Mouse (Mus musculus): ENCODE results near the gene Erc2. TPM values are rescaled to one million over a fixed set of nuclear protein-coding genes. Genes with fewer than 3 reads are reported as not detected.

Erc2 gene
- polyA plus RNA-seq, 1 experiment from 2014 or later = 12.7 TPM

- H3K4me3 ChIP-seq (ENCODE audit: low read depth, low read length) = peak overlapping the region; percentile 35
- peak overlapping the region; percentile 60 for H3K4me2 ChIP-seq (ENCODE audit: low read depth, low read length, severe bottlenecking)
- ATAC-seq (replicated peaks; ENCODE audit: low FRiP score) (peak; percentile 26; the same call in 1 of the 2 replicates), DNase-seq (ENCODE audit: low spot score) (peak; percentile 81)
- peak overlapping the region; percentile 53 for H3K9ac ChIP-seq (ENCODE audit: low read length)
- H3K27me3 ChIP-seq (ENCODE audit: control insufficient read depth, insufficient read depth, low read length) = peaks cover 25% of the 10 kb centered on the region
- H3K27ac ChIP-seq (ENCODE audit: low read depth, low read length) = no peak overlapping the region; the same call in 1 of the 2 replicates
- H3K4me1 ChIP-seq (replicated peaks; ENCODE audit: control insufficient read depth, insufficient read depth, low read length) = peaks cover 11% of the 10 kb centered on the region; the same call in 1 of the 2 replicates
- no peaks in the 10 kb centered on the region for H3K36me3 ChIP-seq (ENCODE audit: control insufficient read depth, insufficient read depth, low read length)
- under 1% methylated on average over 47 of the region's 47 CpGs for WGBS
- H3K9me3 ChIP-seq (ENCODE audit: control insufficient read depth, low read length) = no peaks in the 10 kb centered on the region
Observed at GRCm38 (mm10) chr14:28509441-28510340, 887.5 kb downstream of the Erc2 start.

DNA sequence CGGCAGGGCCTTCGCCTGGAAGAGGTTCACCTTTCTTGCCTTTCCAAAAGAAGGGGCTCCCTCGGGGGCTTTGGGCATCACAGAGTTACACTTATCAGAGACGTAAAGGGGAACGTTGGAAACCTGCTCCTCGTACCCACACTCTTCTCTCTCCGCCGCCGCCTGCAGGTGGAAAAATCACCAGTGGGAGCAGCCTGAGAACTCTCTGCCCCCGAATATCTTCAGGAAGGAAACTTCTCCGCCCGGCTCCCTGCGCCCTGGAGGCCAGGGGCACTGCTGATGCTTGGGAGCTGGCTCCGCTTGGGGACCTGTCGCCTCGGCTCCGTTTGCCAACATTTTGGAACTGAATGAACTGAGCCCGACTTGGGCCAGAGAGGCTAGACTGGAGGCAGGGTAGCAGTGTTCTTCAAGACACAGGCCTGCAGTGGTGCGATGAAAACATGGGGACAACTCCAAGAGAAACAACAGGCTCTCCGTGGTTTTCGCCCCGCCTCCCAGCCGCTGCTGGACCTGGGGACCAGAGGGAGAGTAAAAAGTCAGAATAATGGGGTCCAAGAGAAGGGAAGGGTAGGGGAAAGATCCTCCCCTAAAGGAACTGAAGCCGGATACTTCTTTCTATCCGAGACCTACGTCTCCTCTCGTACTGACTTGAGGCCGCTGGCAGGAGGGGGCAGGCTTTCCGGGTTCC, 888.3 kb downstream of the Erc2 start:
- DNase-seq (ENCODE audit: low spot score) = peak; percentile 70
- H3K9me3 ChIP-seq (ENCODE audit: control insufficient read depth, low read length) = no peaks in the 10 kb centered on the region
- H3K4me3 ChIP-seq (ENCODE audit: low read depth, low read length) = peak overlapping the region; percentile 35
- H3K27ac ChIP-seq (ENCODE audit: low read depth, low read length) = no peak overlapping the region; the same call in 1 of the 2 replicates
- no peaks in the 10 kb centered on the region for H3K36me3 ChIP-seq (ENCODE audit: control insufficient read depth, insufficient read depth, low read length)
- under 1% methylated on average over 29 of the region's 29 CpGs for WGBS
- ATAC-seq (replicated peaks; ENCODE audit: low FRiP score) = no peak
- peaks cover 12% of the 10 kb centered on the region; the same call in 1 of the 2 replicates for H3K4me1 ChIP-seq (replicated peaks; ENCODE audit: control insufficient read depth, insufficient read depth, low read length)
- H3K4me2 ChIP-seq (ENCODE audit: low read depth, low read length, severe bottlenecking) = peak overlapping the region; percentile 60
- peak overlapping the region; percentile 53 for H3K9ac ChIP-seq (ENCODE audit: low read length)
- peaks cover 25% of the 10 kb centered on the region for H3K27me3 ChIP-seq (ENCODE audit: control insufficient read depth, insufficient read depth, low read length)

DNA sequence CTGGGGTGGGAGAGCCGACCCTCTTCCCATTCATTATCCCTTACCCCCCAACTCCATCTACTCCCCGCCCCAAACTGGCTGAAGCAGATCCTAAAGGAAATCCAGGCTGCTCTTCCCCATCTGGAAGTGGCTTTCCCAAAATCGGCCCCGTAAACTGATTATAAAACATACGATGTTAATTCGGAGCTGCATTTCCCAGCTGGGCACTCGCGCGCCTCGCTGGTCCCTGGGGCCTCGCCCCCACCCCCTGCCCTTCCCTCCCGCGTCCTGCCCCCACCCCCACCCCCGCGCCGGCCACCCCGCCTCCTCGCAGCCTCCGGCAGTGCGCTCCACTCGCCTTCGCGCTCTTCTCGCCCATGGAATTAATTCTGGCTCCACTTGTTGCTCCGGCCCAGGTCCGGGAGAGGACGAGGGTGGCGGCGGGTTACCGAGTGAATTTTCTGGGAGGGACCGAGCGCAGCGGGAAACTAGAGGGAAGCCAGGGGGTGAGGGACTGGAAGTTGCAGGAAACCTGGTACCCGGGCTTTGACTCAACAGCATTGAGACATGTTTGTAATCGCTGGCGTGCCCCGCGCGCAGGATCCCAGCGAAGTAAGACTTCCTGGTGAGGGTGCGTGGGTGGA, 888.9 kb downstream of the Erc2 start:
- Histone ChIP-seq H3K4me1 (replicated peaks; ENCODE audit: control insufficient read depth, insufficient read depth, low read length) (peaks cover 10% of the 10 kb centered on the region; the same call in 1 of the 2 replicates), H3K27ac (ENCODE audit: low read depth, low read length) (no peak overlapping the region), H3K36me3 (ENCODE audit: control insufficient read depth, insufficient read depth, low read length) (no peaks in the 10 kb centered on the region), H3K9me3 (ENCODE audit: control insufficient read depth, low read length) (no peaks in the 10 kb centered on the region), H3K4me2 (ENCODE audit: low read depth, low read length, severe bottlenecking) (peak overlapping the region; percentile 60), H3K4me3 (ENCODE audit: low read depth, low read length) (peak overlapping the region; percentile 35), H3K27me3 (ENCODE audit: control insufficient read depth, insufficient read depth, low read length) (peaks cover 22% of the 10 kb centered on the region), H3K9ac (ENCODE audit: low read length) (peak overlapping the region; percentile 53)
- peak; percentile 65 for DNase-seq (ENCODE audit: low spot score)
- 1% methylated on average over 41 of the region's 41 CpGs for WGBS
- no peak for ATAC-seq (replicated peaks; ENCODE audit: low FRiP score)

DNA sequence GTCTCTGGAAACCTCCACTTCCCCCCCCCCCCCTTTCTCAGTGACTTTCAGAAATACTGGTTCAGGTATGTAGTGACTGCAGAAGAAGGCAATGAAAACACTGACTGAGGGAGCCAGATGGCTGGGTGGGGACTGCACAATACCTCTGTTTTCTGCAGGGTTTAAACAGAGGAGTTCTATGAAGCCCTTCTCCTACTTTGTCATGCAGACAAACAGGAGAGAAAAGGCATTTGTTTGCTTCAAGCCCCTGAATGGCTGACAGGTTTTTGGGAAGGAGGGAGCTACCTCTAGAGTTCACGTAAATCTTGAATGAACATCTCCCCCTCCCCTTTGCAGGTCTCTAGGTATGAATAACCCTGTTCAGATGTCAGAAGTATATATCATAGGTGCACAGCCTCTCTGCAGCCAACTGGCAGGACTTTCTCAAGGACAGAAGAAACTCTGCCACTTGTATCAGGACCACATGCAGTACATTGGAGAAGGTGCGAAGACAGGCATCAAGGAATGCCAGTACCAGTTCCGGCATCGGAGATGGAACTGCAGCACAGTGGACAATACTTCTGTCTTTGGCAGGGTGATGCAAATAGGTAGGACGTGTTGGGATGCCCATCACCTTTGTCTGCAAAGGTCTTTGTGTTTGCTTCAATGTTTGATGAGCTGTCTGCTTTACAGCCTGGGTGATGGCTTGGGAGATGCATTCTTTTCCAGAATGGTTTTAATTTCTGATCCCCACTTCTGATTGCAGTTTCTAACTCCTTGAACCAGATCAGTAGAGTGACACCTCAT, 890.8 kb downstream of the Erc2 start:
- DNase-seq (ENCODE audit: low spot score) (no peak), ATAC-seq (replicated peaks; ENCODE audit: low FRiP score) (no peak)
- Histone ChIP-seq H3K27me3 (ENCODE audit: control insufficient read depth, insufficient read depth, low read length) (peaks cover 15% of the 10 kb centered on the region), H3K4me3 (ENCODE audit: low read depth, low read length) (no peak overlapping the region), H3K4me2 (ENCODE audit: low read depth, low read length, severe bottlenecking) (no peak overlapping the region), H3K4me1 (replicated peaks; ENCODE audit: control insufficient read depth, insufficient read depth, low read length) (peaks cover 9% of the 10 kb centered on the region; the same call in 1 of the 2 replicates), H3K36me3 (ENCODE audit: control insufficient read depth, insufficient read depth, low read length) (no peaks in the 10 kb centered on the region), H3K27ac (ENCODE audit: low read depth, low read length) (no peak overlapping the region), H3K9ac (ENCODE audit: low read length) (no peak overlapping the region), H3K9me3 (ENCODE audit: control insufficient read depth, low read length) (no peaks in the 10 kb centered on the region)
- 83% methylated on average over 5 of the region's 5 CpGs for WGBS

- peaks cover 9% of the 10 kb centered on the region; the same call in 1 of the 2 replicates for H3K4me1 ChIP-seq (replicated peaks; ENCODE audit: control insufficient read depth, insufficient read depth, low read length)
- no peak overlapping the region for H3K4me2 ChIP-seq (ENCODE audit: low read depth, low read length, severe bottlenecking)
- H3K27me3 ChIP-seq (ENCODE audit: control insufficient read depth, insufficient read depth, low read length) = peaks cover 7% of the 10 kb centered on the region; the same call in 1 of the 2 replicates
- 31% methylated on average over 2 of the region's 2 CpGs for WGBS
- H3K9me3 ChIP-seq (ENCODE audit: control insufficient read depth, low read length) = no peaks in the 10 kb centered on the region
- H3K27ac ChIP-seq (ENCODE audit: low read depth, low read length) = no peak overlapping the region
- ATAC-seq (replicated peaks; ENCODE audit: low FRiP score) (no peak), DNase-seq (ENCODE audit: low spot score) (no peak)
- no peaks in the 10 kb centered on the region for H3K36me3 ChIP-seq (ENCODE audit: control insufficient read depth, insufficient read depth, low read length)
- H3K9ac ChIP-seq (ENCODE audit: low read length) = no peak overlapping the region
- no peak overlapping the region for H3K4me3 ChIP-seq (ENCODE audit: low read depth, low read length)
Observed at GRCm38 (mm10) chr14:28514171-28514570, 891.9 kb downstream of the Erc2 start.

DNA sequence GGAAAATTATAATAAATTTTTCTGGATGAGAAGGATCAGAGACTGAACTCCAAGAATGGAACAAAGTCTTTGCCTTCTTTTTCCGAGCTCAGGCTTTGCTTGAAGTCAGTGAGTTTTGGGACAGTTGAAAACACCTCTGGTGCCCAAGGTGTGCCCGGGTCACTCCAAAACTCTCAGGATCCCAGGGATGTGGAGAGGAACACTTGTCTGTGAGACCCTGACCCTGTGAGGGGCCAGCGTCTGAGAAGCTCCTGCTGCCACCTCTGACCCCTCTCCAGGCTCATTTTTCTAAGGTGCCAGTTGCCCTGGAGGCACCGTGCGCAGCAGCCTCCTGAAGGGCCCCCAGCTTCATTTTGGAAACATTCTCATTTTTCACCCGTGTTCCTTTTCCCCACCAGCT, 893.1 kb downstream of the Erc2 start:
- 38% methylated on average over 6 of the region's 6 CpGs for WGBS
- DNase-seq (ENCODE audit: low spot score) = no peak
- peaks cover 2% of the 10 kb centered on the region; the same call in 1 of the 2 replicates for H3K4me1 ChIP-seq (replicated peaks; ENCODE audit: control insufficient read depth, insufficient read depth, low read length)
- H3K27ac ChIP-seq (ENCODE audit: low read depth, low read length) = no peak overlapping the region
- ATAC-seq (replicated peaks; ENCODE audit: low FRiP score) = no peak
- peaks cover 5% of the 10 kb centered on the region; the same call in 1 of the 2 replicates for H3K27me3 ChIP-seq (ENCODE audit: control insufficient read depth, insufficient read depth, low read length)
- no peaks in the 10 kb centered on the region for H3K9me3 ChIP-seq (ENCODE audit: control insufficient read depth, low read length)
- H3K4me2 ChIP-seq (ENCODE audit: low read depth, low read length, severe bottlenecking) = no peak overlapping the region
- no peaks in the 10 kb centered on the region for H3K36me3 ChIP-seq (ENCODE audit: control insufficient read depth, insufficient read depth, low read length)
- H3K9ac ChIP-seq (ENCODE audit: low read length) = no peak overlapping the region
- no peak overlapping the region for H3K4me3 ChIP-seq (ENCODE audit: low read depth, low read length)

GRCm38 (mm10) chr14:28517631-28518560, 895.7 kb downstream of the Erc2 start:
- DNase-seq (ENCODE audit: low spot score) (no peak), ATAC-seq (replicated peaks; ENCODE audit: low FRiP score) (no peak)
- Histone ChIP-seq H3K27ac (ENCODE audit: low read depth, low read length) (no peak overlapping the region), H3K27me3 (ENCODE audit: control insufficient read depth, insufficient read depth, low read length) (peaks cover 2% of the 10 kb centered on the region; the same call in 1 of the 2 replicates), H3K4me3 (ENCODE audit: low read depth, low read length) (no peak overlapping the region), H3K4me1 (replicated peaks; ENCODE audit: control insufficient read depth, insufficient read depth, low read length) (0 out of 2 replicates have a peak, but pooled peaks cover 2% of the 10 kb centered on the region), H3K9ac (ENCODE audit: low read length) (no peak overlapping the region), H3K36me3 (ENCODE audit: control insufficient read depth, insufficient read depth, low read length) (no peaks in the 10 kb centered on the region), H3K9me3 (ENCODE audit: control insufficient read depth, low read length) (no peaks in the 10 kb centered on the region), H3K4me2 (ENCODE audit: low read depth, low read length, severe bottlenecking) (0 out of 2 replicates have a peak overlapping the region, but pooled peaks have one; percentile 15)
- WGBS = 48% methylated on average over 39 of the region's 39 CpGs
